Mouse (Mus musculus): ENCODE results near the gene Coasy.

DNA sequence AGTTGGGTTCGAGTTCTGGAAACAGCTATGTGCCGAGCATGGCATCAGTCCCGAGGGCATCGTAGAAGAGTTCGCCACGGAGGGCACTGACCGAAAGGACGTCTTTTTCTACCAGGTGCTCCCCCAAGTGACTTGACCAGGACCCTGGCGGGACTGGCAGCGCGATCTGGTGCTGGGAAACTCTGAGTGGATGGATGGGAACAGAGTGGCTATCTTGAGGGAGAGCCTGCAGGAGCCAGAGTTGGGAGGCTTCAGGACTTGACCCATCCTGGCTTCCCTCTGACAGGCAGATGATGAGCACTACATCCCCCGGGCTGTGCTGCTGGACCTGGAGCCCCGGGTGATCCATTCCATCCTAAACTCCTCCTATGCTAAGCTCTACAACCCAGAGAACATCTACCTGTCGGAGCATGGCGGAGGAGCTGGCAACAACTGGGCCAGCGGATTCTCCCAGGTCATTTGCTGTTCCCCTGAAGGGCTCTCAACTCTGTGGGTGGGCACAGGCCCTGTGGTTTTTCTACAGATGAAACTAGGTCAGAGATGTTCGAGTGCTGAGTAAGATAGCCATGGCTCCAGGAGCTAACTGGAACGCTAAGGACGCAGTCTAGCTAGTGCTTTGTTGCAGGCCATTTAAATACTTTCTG lies 38.3 kb downstream of the Coasy start:
- TF ChIP-seq CTCF (IDR thresholded peaks at IDR 0.05; ENCODE audit: low read depth) (no peak), EP300 (optimal IDR thresholded peaks at IDR 0.05) (no peak)
